Mouse (Mus musculus): ENCODE measurements around the gene Eipr1. TPM values are rescaled to one million over a fixed set of nuclear protein-coding genes. Genes with fewer than 3 reads are reported as not detected.

Eipr1 gene
- total RNA-seq, 1 experiment: 41.5 TPM

DNA sequence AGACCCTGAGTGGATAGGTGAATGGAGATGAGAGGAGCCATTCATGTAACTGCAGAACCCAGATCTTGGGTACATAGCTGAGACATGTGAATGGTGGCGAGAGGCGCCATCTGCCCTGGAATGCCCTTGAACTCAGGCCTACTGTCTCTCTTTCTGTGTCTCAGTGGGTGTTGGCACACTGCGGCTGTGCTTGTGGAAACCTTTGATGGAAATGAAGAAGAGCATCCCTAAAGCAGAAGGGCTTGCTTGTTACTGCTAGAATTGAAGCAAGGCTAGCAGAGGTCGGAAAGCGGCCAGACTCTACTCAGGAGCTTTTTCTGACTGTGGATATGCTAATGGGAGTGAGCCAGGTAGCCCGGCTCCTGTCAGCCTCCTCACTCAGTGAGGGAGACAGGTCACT, 50.1 kb downstream of the Eipr1 start:
- Histone ChIP-seq H3K27ac (ENCODE audit: insufficient read depth, low read depth, low read length, poor library complexity, severe bottlenecking) (no peak overlapping the region), H3K4me1 (ENCODE audit: control insufficient read depth in 2 of 2, insufficient read depth in 2 of 2, low read length in 2 of 2, poor library complexity in 1 of 2) (peaks cover 0 to 18% of the 10 kb centered on the region in 2 experiments; a peak in 3 of 4 replicates), H3K36me3 (ENCODE audit: control insufficient read depth, insufficient read depth, low read length, poor library complexity, severe bottlenecking) (peaks cover 2% of the 10 kb centered on the region; the same call in 1 of the 2 replicates), H3K9me3 (ENCODE audit: control insufficient read depth, insufficient read depth, low read depth, low read length) (no peaks in the 10 kb centered on the region; the same call in 1 of the 2 replicates), H3K4me3 (ENCODE audit: insufficient read depth in 1 of 2, low read depth in 1 of 2, low read length in 2 of 2, poor library complexity in 1 of 2, severe bottlenecking in 1 of 2) (no peak overlapping the region), H3K9ac (ENCODE audit: insufficient read depth, low read depth, low read length, poor library complexity, severe bottlenecking) (no peak overlapping the region)
- TF ChIP-seq MAFK (IDR thresholded peaks at IDR 0.05; ENCODE audit: insufficient read depth, low read depth, low read length) (no peak), HCFC1 (IDR thresholded peaks at IDR 0.05; ENCODE audit: borderline replicate concordance, insufficient read depth, low read length) (no peak), CHD2 (IDR thresholded peaks at IDR 0.05; ENCODE audit: low read depth, low read length) (no peak), ZC3H11A (IDR thresholded peaks at IDR 0.05; ENCODE audit: borderline replicate concordance, low read depth, low read length) (no peak), ZNF384 (IDR thresholded peaks at IDR 0.05; ENCODE audit: low read depth, low read length) (no peak)
- in situ Hi-C loops (cut with MboI; ENCODE audit: low sequenced_read_pairs in 2 of 2, unreplicated experiment in 2 of 2): no loop called here
- DNase-seq (ENCODE audit: low read depth, low spot score): no peak

DNA sequence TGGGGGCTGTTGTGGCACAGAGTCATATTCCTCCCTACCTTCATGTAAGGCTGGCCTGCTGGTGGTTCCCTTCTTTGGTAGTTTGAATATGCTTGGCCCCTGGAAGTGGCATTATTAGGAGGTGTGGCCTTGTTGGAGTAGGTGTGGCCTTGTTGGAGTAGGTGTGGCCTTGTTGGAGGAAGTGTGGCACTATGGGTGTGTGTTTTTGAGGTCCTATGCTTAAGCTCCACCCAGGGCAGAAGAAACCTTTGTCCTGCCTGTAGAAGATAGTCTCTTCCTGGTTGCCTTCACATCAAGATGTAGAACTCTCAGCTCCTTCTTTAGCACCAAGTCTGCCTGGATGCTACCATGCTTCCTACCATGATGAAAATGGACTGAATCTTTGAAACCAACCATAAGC, 51.4 kb downstream of the Eipr1 start:
- DNase-seq (ENCODE audit: low read depth, low spot score): no peak
- Histone ChIP-seq H3K9me3 (ENCODE audit: control insufficient read depth, insufficient read depth, low read depth, low read length) (no peaks in the 10 kb centered on the region), H3K4me3 (ENCODE audit: insufficient read depth in 1 of 2, low read depth in 1 of 2, low read length in 2 of 2, poor library complexity in 1 of 2, severe bottlenecking in 1 of 2) (no peak overlapping the region), H3K9ac (ENCODE audit: insufficient read depth, low read depth, low read length, poor library complexity, severe bottlenecking) (no peak overlapping the region), H3K4me1 (ENCODE audit: control insufficient read depth in 2 of 2, insufficient read depth in 2 of 2, low read length in 2 of 2, poor library complexity in 1 of 2) (peaks cover 0 to 18% of the 10 kb centered on the region in 2 experiments; a peak in 2 of 4 replicates), H3K36me3 (ENCODE audit: control insufficient read depth, insufficient read depth, low read length, poor library complexity, severe bottlenecking) (peaks cover 2% of the 10 kb centered on the region; the same call in 1 of the 2 replicates), H3K27ac (ENCODE audit: insufficient read depth, low read depth, low read length, poor library complexity, severe bottlenecking) (no peak overlapping the region)
- in situ Hi-C loops (cut with MboI; ENCODE audit: low sequenced_read_pairs in 2 of 2, unreplicated experiment in 2 of 2): no loop called here
- no peak for TF ChIP-seq MAFK (IDR thresholded peaks at IDR 0.05; ENCODE audit: insufficient read depth, low read depth, low read length)
- no peak for TF ChIP-seq HCFC1 (IDR thresholded peaks at IDR 0.05; ENCODE audit: borderline replicate concordance, insufficient read depth, low read length)
- no peak for TF ChIP-seq ZNF384 (IDR thresholded peaks at IDR 0.05; ENCODE audit: low read depth, low read length)
- no peak for TF ChIP-seq CHD2 (IDR thresholded peaks at IDR 0.05; ENCODE audit: low read depth, low read length)

DNA sequence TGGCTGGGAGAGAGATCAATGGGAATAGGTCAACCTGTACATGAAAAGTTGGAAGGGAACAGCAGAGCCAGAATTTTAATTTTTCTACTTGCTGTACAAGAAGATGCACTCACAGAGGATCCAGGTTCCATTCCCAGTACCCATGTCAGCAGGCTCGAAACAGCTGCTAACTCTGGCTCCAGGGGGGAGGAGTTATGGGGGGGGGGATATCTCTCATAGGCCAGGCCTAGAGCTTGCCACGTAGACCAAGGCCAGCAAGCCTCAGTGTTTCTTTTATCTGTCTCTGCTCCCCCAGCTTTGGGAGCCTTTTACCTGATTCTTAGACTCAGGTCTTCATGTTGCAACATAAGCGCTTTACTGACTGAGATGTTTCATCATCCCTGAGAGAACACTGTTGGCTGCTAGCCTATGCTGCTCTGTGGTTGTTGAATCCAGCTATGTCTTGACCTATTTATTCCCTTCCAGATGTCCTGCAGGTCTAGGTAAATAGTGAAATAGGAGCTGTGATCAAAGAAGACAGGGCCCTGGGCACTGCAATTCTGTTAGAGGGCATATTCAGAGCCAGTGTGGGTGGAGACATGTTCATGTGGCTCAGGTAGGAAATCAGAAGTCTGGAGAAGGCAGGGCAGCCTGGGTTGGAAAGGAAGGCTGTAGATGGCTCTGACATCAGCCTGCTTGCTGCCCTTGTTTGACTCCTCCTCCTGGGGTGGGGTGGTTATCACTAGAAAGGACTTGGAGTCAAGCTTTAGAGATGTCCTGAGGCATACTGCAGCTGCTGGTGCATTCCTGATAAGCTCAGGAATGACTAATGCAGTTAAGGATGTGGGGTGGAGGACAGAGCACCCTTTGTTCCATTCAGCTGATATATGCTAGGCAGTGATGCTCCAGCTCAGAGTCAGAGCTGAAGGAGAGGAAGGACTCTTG, 53.2 kb downstream of the Eipr1 start:
- no peaks in the 10 kb centered on the region for H3K36me3 ChIP-seq (ENCODE audit: control insufficient read depth, insufficient read depth, low read length, poor library complexity, severe bottlenecking)
- in situ Hi-C loops (cut with MboI; ENCODE audit: low sequenced_read_pairs in 2 of 2, unreplicated experiment in 2 of 2): no loop called here
- H3K4me1 ChIP-seq (ENCODE audit: control insufficient read depth in 2 of 2, insufficient read depth in 2 of 2, low read length in 2 of 2, poor library complexity in 1 of 2): peaks cover 0 to 19% of the 10 kb centered on the region in 2 experiments; a peak in 2 of 4 replicates
- H3K9ac ChIP-seq (ENCODE audit: insufficient read depth, low read depth, low read length, poor library complexity, severe bottlenecking): no peak overlapping the region
- TF ChIP-seq HCFC1 (IDR thresholded peaks at IDR 0.05; ENCODE audit: borderline replicate concordance, insufficient read depth, low read length) (no peak), CHD2 (IDR thresholded peaks at IDR 0.05; ENCODE audit: low read depth, low read length) (no peak), MAFK (IDR thresholded peaks at IDR 0.05; ENCODE audit: insufficient read depth, low read depth, low read length) (no peak), ZNF384 (IDR thresholded peaks at IDR 0.05; ENCODE audit: low read depth, low read length) (no peak), ZC3H11A (IDR thresholded peaks at IDR 0.05; ENCODE audit: borderline replicate concordance, low read depth, low read length) (no peak)
- no peak overlapping the region for H3K4me3 ChIP-seq (ENCODE audit: insufficient read depth in 1 of 2, low read depth in 1 of 2, low read length in 2 of 2, poor library complexity in 1 of 2, severe bottlenecking in 1 of 2)
- no peak for DNase-seq (ENCODE audit: low read depth, low spot score)
- no peaks in the 10 kb centered on the region for H3K9me3 ChIP-seq (ENCODE audit: control insufficient read depth, insufficient read depth, low read depth, low read length)
- no peak overlapping the region for H3K27ac ChIP-seq (ENCODE audit: insufficient read depth, low read depth, low read length, poor library complexity, severe bottlenecking)

DNA sequence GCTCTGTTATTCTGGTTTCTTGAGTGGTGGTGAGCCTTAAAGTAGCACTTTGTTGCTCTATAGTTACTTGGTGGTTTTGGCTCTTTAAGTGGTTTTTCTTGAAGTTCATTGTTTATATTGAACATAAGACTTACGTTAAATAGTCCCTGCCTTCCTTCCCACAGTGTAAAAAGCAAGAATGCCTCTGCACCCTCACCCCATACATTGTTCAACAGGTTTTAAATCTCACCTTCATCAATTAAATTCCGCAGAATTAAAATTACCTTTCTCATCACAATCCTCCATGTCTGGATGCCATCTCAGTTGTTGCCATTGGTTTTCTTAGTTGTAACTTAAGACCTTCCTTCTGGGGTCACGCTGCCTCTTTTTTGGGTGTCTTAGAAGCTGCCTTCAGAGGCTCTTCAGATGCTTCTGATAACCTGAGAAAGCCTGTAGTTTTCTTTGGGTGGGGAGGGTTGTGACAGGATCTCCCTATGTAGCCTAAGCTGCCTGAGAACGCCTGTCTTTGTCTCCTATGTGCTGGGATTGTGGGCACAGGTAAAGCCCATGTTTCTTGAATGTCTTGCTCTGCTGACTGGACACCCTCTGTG, 57.3 kb downstream of the Eipr1 start:
- Histone ChIP-seq H3K4me3 (ENCODE audit: insufficient read depth in 1 of 2, low read depth in 1 of 2, low read length in 2 of 2, poor library complexity in 1 of 2, severe bottlenecking in 1 of 2) (no peak overlapping the region), H3K4me1 (ENCODE audit: control insufficient read depth in 2 of 2, insufficient read depth in 2 of 2, low read length in 2 of 2, poor library complexity in 1 of 2) (peaks cover 0 to 11% of the 10 kb centered on the region in 2 experiments; a peak in 1 of 4 replicates), H3K9ac (ENCODE audit: insufficient read depth, low read depth, low read length, poor library complexity, severe bottlenecking) (no peak overlapping the region), H3K36me3 (ENCODE audit: control insufficient read depth, insufficient read depth, low read length, poor library complexity, severe bottlenecking) (peaks cover 2% of the 10 kb centered on the region; the same call in 1 of the 2 replicates), H3K9me3 (ENCODE audit: control insufficient read depth, insufficient read depth, low read depth, low read length) (no peaks in the 10 kb centered on the region), H3K27ac (ENCODE audit: insufficient read depth, low read depth, low read length, poor library complexity, severe bottlenecking) (no peak overlapping the region)
- TF ChIP-seq MAFK (IDR thresholded peaks at IDR 0.05; ENCODE audit: insufficient read depth, low read depth, low read length) (no peak), ZNF384 (IDR thresholded peaks at IDR 0.05; ENCODE audit: low read depth, low read length) (no peak)
- in situ Hi-C loops (cut with MboI; ENCODE audit: low sequenced_read_pairs in 2 of 2, unreplicated experiment in 2 of 2): no loop called here
- DNase-seq (ENCODE audit: low read depth, low spot score): no peak
